Mouse (Mus musculus) small intestine, adult 10 weeks (tissue): ENCODE measurements around the gene Ascl1. TPM values are rescaled to one million over a fixed set of nuclear protein-coding genes. Genes with fewer than 3 reads are reported as not detected.

ENCODE experiments used
- polyA plus RNA-seq: library from polyadenylated mRNA; stranded (reverse); fragments of 350-450 nt; fragmentation: Illumina TruSeq; extraction: RNeasy Lipid Tissue Mini Kit (QIAGEN cat#74804); gene quantifications from one replicate; pipeline ENCODE4 v1.2.3, GENCODE M21; 2014; ENCODE audit warnings: low replicate concordance

The Ascl1 gene
- polyA plus RNA-seq: not detected

GRCm38 (mm10) chr10:87493576-87493975, at the start of gene Ascl1:
Gene Ascl1 (minus strand): TSS chr10:87493660.

GRCm38 (mm10) chr10:87521646-87522045, 28.2 kb upstream of the Ascl1 start, which contains the start of gene Pah:
Gene Pah (plus strand): TSS chr10:87521795.

Other genes with a start within 250 kb of the Ascl1 start
- 5.5 TPM for gene Pah, start 28.1 kb upstream of the Ascl1 start, polyA plus RNA-seq